Mouse (Mus musculus) kidney, embryonic 15.5 days (tissue): ENCODE measurements around the gene Emc10. TPM values are rescaled to one million over a fixed set of nuclear protein-coding genes. Genes with fewer than 3 reads are reported as not detected.

Experiments
- ATAC-seq: fragments of 200-750 bp; cut with Nextera tagmentation; replicated peaks from 2 replicates; pipeline ENCODE4 v1.8.0; 2017; ENCODE audit warnings: moderate TSS enrichment; ENCODE audit not compliant: low FRiP score
- H3K27ac ChIP-seq: fragments of 300-500 bp; sonication (generic); 2 replicates; pipeline ENCODE4 v1.5.1; 2015; ENCODE audit warnings: mild to moderate bottlenecking, inconsistent platforms
- H3K27me3 ChIP-seq: fragments of 300-500 bp; sonication (generic); 2 replicates; pipeline ENCODE4 v1.6.1; 2015; ENCODE audit warnings: inconsistent platforms
- H3K36me3 ChIP-seq: fragments of 300-500 bp; sonication (generic); 2 replicates; pipeline ENCODE4 v1.6.1; 2015; ENCODE audit warnings: inconsistent platforms
- H3K4me1 ChIP-seq: fragments of 300-500 bp; sonication (generic); 2 replicates; pipeline ENCODE4 v1.6.1; 2015; ENCODE audit warnings: inconsistent platforms
- H3K4me2 ChIP-seq: fragments of 300-500 bp; sonication (generic); 2 replicates; pipeline ENCODE4 v1.6.1; 2015; ENCODE audit warnings: moderate library complexity, mild to moderate bottlenecking, inconsistent platforms
- H3K4me3 ChIP-seq: fragments of 300-500 bp; sonication (generic); replicated peaks from 2 replicates; pipeline ENCODE4 v1.5.1; 2015; ENCODE audit warnings: mild to moderate bottlenecking, inconsistent platforms
- H3K9ac ChIP-seq: fragments of 300-500 bp; sonication (generic); 2 replicates; pipeline ENCODE4 v1.6.1; 2015; ENCODE audit warnings: mild to moderate bottlenecking, inconsistent platforms
- H3K9me3 ChIP-seq: fragments of 300-500 bp; sonication (generic); replicated peaks from 2 replicates; pipeline ENCODE4 v1.6.1; 2016; ENCODE audit warnings: inconsistent platforms
- WGBS: fragments of 180-500 bp; shearing (Covaris S2); methylation state at CpG from one replicate; pipeline ENCODE4 v1.1.7; 2015; ENCODE audit warnings: mixed read lengths; 5-methylcytosine and 5-hydroxymethylcytosine counted together
- polyA plus RNA-seq: library from polyadenylated mRNA; unstranded; fragments of >200 nt; fragmentation: Nextera tagmentation; extraction: Ambion mirVana; gene quantifications from 2 replicates; pipeline ENCODE4 v1.2.1, GENCODE M21; 2015

Gene Emc10
- polyA plus RNA-seq, 1 experiment from 2014 or later = 120 TPM

GRCm38 (mm10) chr7:44492166-44492826 is 4.0 kb downstream of the Emc10 start:
- no peaks in the 10 kb centered on the region for H3K9me3 ChIP-seq
- H3K27ac ChIP-seq = no peak overlapping the region
- WGBS = 92% methylated on average over 21 of the region's 21 CpGs

GRCm38 (mm10) chr7:44491391-44491790 is 4.9 kb downstream of the Emc10 start:
- 96% methylated on average over 5 of the region's 5 CpGs for WGBS
- H3K9me3 ChIP-seq = no peaks in the 10 kb centered on the region
- H3K36me3 ChIP-seq = peaks cover 55% of the 10 kb centered on the region
- no peak overlapping the region for H3K4me3 ChIP-seq
- H3K4me1 ChIP-seq = peaks cover 14% of the 10 kb centered on the region
- H3K27me3 ChIP-seq = no peaks in the 10 kb centered on the region
- H3K9ac ChIP-seq = no peak overlapping the region
- no peak overlapping the region for H3K27ac ChIP-seq
- no peak overlapping the region for H3K4me2 ChIP-seq
- no peak for ATAC-seq

More at GRCm38 (mm10) chr7:44492166-44492826, 4.0 kb downstream of the Emc10 start:
- Histone ChIP-seq H3K27me3 (no peaks in the 10 kb centered on the region), H3K36me3 (peaks cover 55% of the 10 kb centered on the region), H3K4me3 (no peak overlapping the region), H3K4me2 (no peak overlapping the region), H3K9ac (no peak overlapping the region), H3K4me1 (peaks cover 20% of the 10 kb centered on the region)
- ATAC-seq = no peak

GRCm38 (mm10) chr7:44490281-44490680 is 6.0 kb downstream of the Emc10 start:
- H3K4me3 ChIP-seq = no peak overlapping the region
- peaks cover 55% of the 10 kb centered on the region for H3K36me3 ChIP-seq
- H3K4me1 ChIP-seq = peaks cover 7% of the 10 kb centered on the region
- H3K9me3 ChIP-seq = no peaks in the 10 kb centered on the region
- no peaks in the 10 kb centered on the region for H3K27me3 ChIP-seq
- 89% methylated on average over 4 of the region's 4 CpGs for WGBS
- H3K27ac ChIP-seq = no peak overlapping the region
- H3K9ac ChIP-seq = no peak overlapping the region
- no peak overlapping the region for H3K4me2 ChIP-seq
- no peak for ATAC-seq

GRCm38 (mm10) chr7:44488545-44488944 is 7.8 kb downstream of the Emc10 start:
- 92% methylated on average over 8 of the region's 8 CpGs for WGBS
- Histone ChIP-seq H3K9me3 (no peaks in the 10 kb centered on the region), H3K4me2 (no peak overlapping the region), H3K27me3 (no peaks in the 10 kb centered on the region), H3K4me1 (no peaks in the 10 kb centered on the region), H3K27ac (no peak overlapping the region), H3K9ac (no peak overlapping the region), H3K36me3 (peaks cover 45% of the 10 kb centered on the region), H3K4me3 (no peak overlapping the region)
- ATAC-seq = no peak

- no peaks in the 10 kb centered on the region for H3K9me3 ChIP-seq
- ATAC-seq = no peak
- no peak overlapping the region for H3K9ac ChIP-seq
- H3K4me3 ChIP-seq = no peak overlapping the region
- H3K4me2 ChIP-seq = no peak overlapping the region
- WGBS = 90% methylated on average over 7 of the region's 7 CpGs
- H3K36me3 ChIP-seq = peaks cover 43% of the 10 kb centered on the region
- H3K4me1 ChIP-seq = no peaks in the 10 kb centered on the region
- H3K27me3 ChIP-seq = no peaks in the 10 kb centered on the region; the same call in 1 of the 2 replicates
- H3K27ac ChIP-seq = no peak overlapping the region
Observed at GRCm38 (mm10) chr7:44487936-44488335, 8.4 kb downstream of the Emc10 start.

GRCm38 (mm10) chr7:44486927-44487575 is 9.3 kb downstream of the Emc10 start:
- Histone ChIP-seq H3K9me3 (no peaks in the 10 kb centered on the region), H3K4me3 (no peak overlapping the region), H3K36me3 (peaks cover 34% of the 10 kb centered on the region), H3K27ac (no peak overlapping the region), H3K27me3 (peaks cover 7% of the 10 kb centered on the region), H3K4me2 (no peak overlapping the region), H3K4me1 (no peaks in the 10 kb centered on the region), H3K9ac (no peak overlapping the region)
- ATAC-seq = no peak
- 60% methylated on average over 13 of the region's 13 CpGs for WGBS

GRCm38 (mm10) chr7:44485572-44486195 is 10.6 kb downstream of the Emc10 start:
- Histone ChIP-seq H3K9me3 (no peaks in the 10 kb centered on the region), H3K27ac (no peak overlapping the region)

GRCm38 (mm10) chr7:44484841-44485571 is 11.3 kb downstream of the Emc10 start:
- Histone ChIP-seq H3K9ac (no peak overlapping the region), H3K36me3 (peaks cover 13% of the 10 kb centered on the region), H3K27me3 (peaks cover 24% of the 10 kb centered on the region), H3K4me2 (no peak overlapping the region), H3K9me3 (no peaks in the 10 kb centered on the region), H3K4me3 (no peak overlapping the region), H3K4me1 (no peaks in the 10 kb centered on the region), H3K27ac (no peak overlapping the region)
- 35% methylated on average over 5 of the region's 5 CpGs for WGBS
- peak; percentile 63; the same call in 1 of the 2 replicates for ATAC-seq

More at GRCm38 (mm10) chr7:44485572-44486195, 10.6 kb downstream of the Emc10 start:
- Histone ChIP-seq H3K4me1 (no peaks in the 10 kb centered on the region), H3K4me3 (no peak overlapping the region), H3K36me3 (peaks cover 20% of the 10 kb centered on the region), H3K4me2 (no peak overlapping the region), H3K27me3 (peaks cover 18% of the 10 kb centered on the region), H3K9ac (no peak overlapping the region)
- 73% methylated on average over 7 of the region's 7 CpGs for WGBS
- ATAC-seq = 0 out of 2 replicates have a peak, but pooled peaks have one; percentile 16

GRCm38 (mm10) chr7:44484109-44484508 is 12.2 kb downstream of the Emc10 start:
- H3K4me3 ChIP-seq = no peak overlapping the region
- H3K27me3 ChIP-seq = peaks cover 30% of the 10 kb centered on the region
- peaks cover 9% of the 10 kb centered on the region for H3K36me3 ChIP-seq
- H3K4me1 ChIP-seq = no peaks in the 10 kb centered on the region
- 95% methylated on average over 1 of the region's 1 CpGs for WGBS
- ATAC-seq = no peak
- no peak overlapping the region for H3K4me2 ChIP-seq
- no peak overlapping the region for H3K27ac ChIP-seq
- H3K9me3 ChIP-seq = no peaks in the 10 kb centered on the region
- H3K9ac ChIP-seq = no peak overlapping the region

- H3K27me3 ChIP-seq = peaks cover 41% of the 10 kb centered on the region
- H3K9ac ChIP-seq = no peak overlapping the region
- no peaks in the 10 kb centered on the region for H3K4me1 ChIP-seq
- no peak overlapping the region for H3K27ac ChIP-seq
- H3K9me3 ChIP-seq = no peaks in the 10 kb centered on the region
- no peak overlapping the region for H3K4me3 ChIP-seq
- no peaks in the 10 kb centered on the region for H3K36me3 ChIP-seq
- 63% methylated on average over 3 of the region's 3 CpGs for WGBS
- ATAC-seq = no peak; the same call in 1 of the 2 replicates
- H3K4me2 ChIP-seq = no peak overlapping the region
Observed at GRCm38 (mm10) chr7:44482836-44483435, 13.4 kb downstream of the Emc10 start.

- 0 out of 2 replicates have a peak, but pooled peaks cover 4% of the 10 kb centered on the region for H3K36me3 ChIP-seq
- no peak overlapping the region for H3K4me2 ChIP-seq
- H3K27me3 ChIP-seq = peaks cover 66% of the 10 kb centered on the region
- H3K9me3 ChIP-seq = no peaks in the 10 kb centered on the region
- no peak overlapping the region for H3K9ac ChIP-seq
- H3K27ac ChIP-seq = no peak overlapping the region
- WGBS = 31% methylated on average over 5 of the region's 5 CpGs
- H3K4me1 ChIP-seq = peaks cover 16% of the 10 kb centered on the region; the same call in 1 of the 2 replicates
- no peak overlapping the region for H3K4me3 ChIP-seq
- ATAC-seq = no peak
Observed at GRCm38 (mm10) chr7:44475046-44475614, 21.2 kb downstream of the Emc10 start.
